13 mouse cellular contexts compared by ENCODE assay signal in the genomic region with DNA sequence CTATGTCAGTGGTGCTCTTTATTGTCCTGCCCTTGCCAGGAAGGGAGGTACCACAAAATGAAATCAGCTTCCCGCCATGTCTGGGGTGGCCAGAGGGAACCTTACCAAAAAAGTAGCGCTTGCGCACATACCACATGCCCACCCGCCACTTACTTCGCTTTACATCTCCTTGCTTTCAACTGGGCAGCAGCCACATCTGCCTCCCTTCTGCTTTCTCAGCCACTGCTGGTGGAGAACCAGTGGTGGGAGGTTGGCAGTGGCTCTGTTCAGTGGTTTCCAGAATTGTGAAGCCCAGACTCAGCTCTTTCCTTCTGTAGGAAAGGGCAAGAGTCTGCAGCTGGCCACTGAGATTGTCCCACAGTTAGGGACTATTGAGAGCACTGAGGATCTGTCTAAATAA.
"Had no signal": no experiment of that assay in that cellular context is flagged by ENCODE, and none has a peak within 500 bp of the region (broad histone marks: within the 10 kb centered on the region; RNA-seq: fewer than 3 reads in every experiment).

No protein-coding gene starts in this region.

- H3K9me3 ChIP-seq: limb, embryonic 12.5 days; midbrain, embryonic 12.5 days; stomach, embryonic 15.5 days had no signal

- H3K4me1 ChIP-seq: limb, embryonic 12.5 days; midbrain, embryonic 12.5 days; stomach, embryonic 15.5 days had no signal

- H3K36me3 ChIP-seq: limb, embryonic 12.5 days; midbrain, embryonic 12.5 days; stomach, embryonic 15.5 days had no signal

- H3K27me3 ChIP-seq: limb, embryonic 12.5 days; midbrain, embryonic 12.5 days; stomach, embryonic 15.5 days had no signal

- H3K9ac ChIP-seq: limb, embryonic 12.5 days; liver, embryonic 14.5 days; midbrain, embryonic 12.5 days; stomach, embryonic 15.5 days had no signal

- H3K4me2 ChIP-seq: limb, embryonic 12.5 days; midbrain, embryonic 12.5 days; stomach, embryonic 15.5 days had no signal

- DNase-seq: kidney, adult 8-10 months; kidney, postnatal 36 days; layer of hippocampus, adult 9-11 months; layer of hippocampus, postnatal 36 days; lung, adult 18-20 months; right cerebral cortex, postnatal 4 days; thymus, adult 2 months; thymus, postnatal 25 days had no signal

- H3K27ac ChIP-seq: limb, embryonic 12.5 days; liver, embryonic 14.5 days; midbrain, embryonic 12.5 days; stomach, embryonic 15.5 days had no signal

- H3K4me3 ChIP-seq: limb, embryonic 12.5 days; midbrain, embryonic 12.5 days; stomach, embryonic 15.5 days had no signal

- ATAC-seq: midbrain, embryonic 16.5 days had no signal
